Mouse (Mus musculus): ENCODE results near the gene Ank3.

The Ank3 gene

DNA sequence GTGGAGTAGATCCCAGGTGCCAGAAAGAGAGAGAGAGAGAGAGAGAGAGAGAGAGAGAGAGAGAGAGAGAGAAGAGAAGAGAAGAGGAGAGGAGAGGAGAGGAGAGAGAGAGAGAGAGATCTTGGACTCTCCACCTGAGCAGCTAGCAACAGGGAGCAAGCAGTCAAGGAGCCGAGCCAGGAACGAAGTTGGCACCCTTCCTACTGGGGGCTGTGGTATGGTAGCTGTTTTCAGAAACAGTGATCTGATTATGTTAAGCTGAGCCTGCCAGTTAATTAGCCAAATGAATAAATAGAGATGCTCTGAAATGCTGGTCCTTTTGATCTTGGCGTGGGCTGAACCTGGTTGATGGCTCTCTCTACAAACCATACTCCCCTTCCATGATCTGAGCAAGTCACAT is 666.6 kb downstream of the Ank3 start:
- in situ Hi-C loops (cut with MboI) = no loop called here

GRCm38 (mm10) chr10:70066497-70067168 is 668.1 kb downstream of the Ank3 start:
- in situ Hi-C loops (cut with MboI) = no loop called here

GRCm38 (mm10) chr10:70067169-70068115 is 668.9 kb downstream of the Ank3 start:
- in situ Hi-C loops (cut with MboI) = no loop called here

- in situ Hi-C loops (cut with MboI) = no loop called here
Observed at GRCm38 (mm10) chr10:70069321-70069720, 670.7 kb downstream of the Ank3 start.

DNA sequence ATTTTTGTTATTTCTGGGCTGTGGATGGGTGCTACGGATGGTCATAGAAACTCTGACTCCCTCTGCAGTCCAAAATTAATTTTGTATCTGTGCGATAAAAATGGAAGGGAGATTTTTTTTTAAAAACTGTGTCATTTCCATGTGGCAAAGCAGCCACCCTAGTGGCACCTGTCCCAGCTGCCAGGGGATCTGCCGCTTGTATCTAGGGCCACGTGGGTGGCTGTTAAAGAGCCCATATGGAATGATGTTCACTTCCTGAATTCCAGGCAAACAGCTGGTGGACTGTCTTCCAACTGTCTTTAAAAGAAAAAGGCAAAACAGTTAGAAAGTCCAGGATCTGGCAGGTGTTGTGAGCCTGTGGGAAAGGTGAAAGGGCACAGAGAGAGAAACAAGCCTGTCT is 672.8 kb downstream of the Ank3 start:
- in situ Hi-C loops (cut with MboI) = no loop called here
